Mouse (Mus musculus) olfactory bulb, adult 2 months (tissue): ENCODE results near the gene Polm.

Experiments
- CTCF ChIP-seq: fragments of 200-500 bp; IDR thresholded peaks from 2 replicates; pipeline ENCODE4 v1.5.1; 2012; ENCODE audit warnings: low read depth, mild to moderate bottlenecking, low read length, moderate library complexity; ENCODE audit not compliant: insufficient read depth
- POLR2A ChIP-seq: fragments of 200-500 bp; IDR thresholded peaks from 2 replicates; pipeline ENCODE4 v1.6.1; 2012; ENCODE audit warnings: mild to moderate bottlenecking, low read depth, low read length, moderate library complexity; ENCODE audit not compliant: insufficient read depth

DNA sequence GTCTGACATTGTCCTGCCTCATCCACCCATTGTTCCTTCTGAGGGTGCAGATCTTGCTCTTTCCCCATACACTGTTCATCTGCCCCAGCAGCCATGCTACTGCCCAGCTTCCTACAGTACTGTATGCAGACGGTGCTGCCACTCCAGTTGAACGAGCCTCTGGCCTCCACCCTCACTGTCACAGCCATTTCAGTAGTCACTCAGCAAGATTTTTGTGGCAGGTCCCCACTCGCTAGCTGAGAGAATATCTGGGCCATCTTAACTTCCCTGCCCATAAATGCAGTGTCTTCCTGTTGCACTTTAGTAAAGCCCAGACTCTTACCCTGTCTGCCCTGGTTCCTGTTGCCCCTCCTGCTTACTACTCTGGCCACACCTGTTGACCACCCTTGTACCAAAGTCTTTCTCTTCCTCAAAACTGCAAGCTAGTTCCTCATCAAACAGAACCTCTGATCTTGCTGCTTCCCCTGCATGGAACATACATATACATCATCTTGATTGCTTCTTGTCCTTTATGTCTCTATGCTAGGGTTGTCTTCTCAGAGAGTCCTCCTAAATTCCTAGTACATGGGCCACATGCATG lies 48.0 kb downstream of the Polm start:
- no peak for TF ChIP-seq CTCF
- no peak for TF ChIP-seq POLR2A
